Mouse (Mus musculus): Measurements from ENCODE around the gene Miip. TPM values are rescaled to one million over a fixed set of nuclear protein-coding genes. Genes with fewer than 3 reads are reported as not detected.

Miip gene
- polyA plus RNA-seq, 1 experiment from 2014 or later = 88.4 TPM

Other genes with a start within 250 kb of the Miip start
- gene Zfp979, start 226.3 kb downstream of the Miip start, polyA plus RNA-seq (2015; fragmentation: Nextera tagmentation; extraction: Ambion mirVana) = 1.5 and 2.0 TPM in 2 replicates
- not detected in 2 replicates for gene Zfp534, start 166.3 kb downstream of the Miip start, polyA plus RNA-seq (2015; fragmentation: Nextera tagmentation; extraction: Ambion mirVana)
- 16.4 TPM in 2 replicates for gene Zfp984, start 59.0 kb downstream of the Miip start, polyA plus RNA-seq (2015; fragmentation: Nextera tagmentation; extraction: Ambion mirVana)
- 4.5 and 5.6 TPM in 2 replicates for gene Zfp933, start 20.4 kb downstream of the Miip start, polyA plus RNA-seq (2015; fragmentation: Nextera tagmentation; extraction: Ambion mirVana)
- gene Fv1, start 163 bp upstream of the Miip start, polyA plus RNA-seq (2015; fragmentation: Nextera tagmentation; extraction: Ambion mirVana) = 4.7 and 4.9 TPM in 2 replicates
- gene Mfn2, start 35.9 kb upstream of the Miip start, polyA plus RNA-seq (2015; fragmentation: Nextera tagmentation; extraction: Ambion mirVana) = 18.2 and 18.8 TPM in 2 replicates
- gene Plod1, start 68.0 kb upstream of the Miip start, polyA plus RNA-seq (2015; fragmentation: Nextera tagmentation; extraction: Ambion mirVana) = 11.4 TPM in 2 replicates
- gene 2510039O18Rik, start 72.1 kb upstream of the Miip start, polyA plus RNA-seq (2015; fragmentation: Nextera tagmentation; extraction: Ambion mirVana) = 21.8 and 28.9 TPM in 2 replicates
- 0.42 and 0.62 TPM in 2 replicates for gene Nppb, start 117.0 kb upstream of the Miip start, polyA plus RNA-seq (2015; fragmentation: Nextera tagmentation; extraction: Ambion mirVana)
- gene Nppa, start 131.9 kb upstream of the Miip start, polyA plus RNA-seq (2015; fragmentation: Nextera tagmentation; extraction: Ambion mirVana) = 0.76 and 0.88 TPM in 2 replicates
- 4.1 and 4.2 TPM in 2 replicates for gene Clcn6, start 170.0 kb upstream of the Miip start, polyA plus RNA-seq (2015; fragmentation: Nextera tagmentation; extraction: Ambion mirVana)
- gene Mthfr, start 170.3 kb upstream of the Miip start, polyA plus RNA-seq (2015; fragmentation: Nextera tagmentation; extraction: Ambion mirVana) = 8.3 and 9.0 TPM in 2 replicates
- gene Agtrap, start 219.2 kb upstream of the Miip start, polyA plus RNA-seq (2015; fragmentation: Nextera tagmentation; extraction: Ambion mirVana) = 43.3 and 45.2 TPM in 2 replicates